Mouse (Mus musculus) CH12.LX (cell line): ENCODE results near the gene Isca2.

ENCODE experiments used
- CHD1 ChIP-seq: IDR thresholded peaks from 2 replicates; pipeline ENCODE4 v1.6.1; 2012; ENCODE audit warnings: low read depth, low read length, improper control_type of control experiment, inconsistent platforms
- CTCF ChIP-seq, 2 experiments: IDR thresholded peaks in 1 of 2; conservative IDR thresholded peaks in 1 of 2; 2 replicates each; pipeline ENCODE4 v1.5.1; 2011 to 2012; ENCODE audit warnings: low read depth in 2 of 2, low read length in 2 of 2, improper control_type of control experiment in 1 of 2, inconsistent platforms in 1 of 2, mild to moderate bottlenecking in 1 of 2, moderate library complexity in 1 of 2
- E2F4 ChIP-seq: IDR thresholded peaks from 2 replicates; pipeline ENCODE4 v1.6.1; 2011; ENCODE audit warnings: low read depth, low read length, improper control_type of control experiment; ENCODE audit not compliant: insufficient replicate concordance
- EP300 ChIP-seq: IDR thresholded peaks from 2 replicates; pipeline ENCODE4 v1.6.1; 2011; ENCODE audit warnings: low read length, improper control_type of control experiment
- JUND ChIP-seq: conservative IDR thresholded peaks from 2 replicates; pipeline ENCODE4 v1.6.1; 2011; ENCODE audit warnings: low read depth, low read length, improper control_type of control experiment
- MEF2A ChIP-seq: IDR thresholded peaks from 2 replicates; pipeline ENCODE4 v1.6.1; 2014; ENCODE audit warnings: low read depth, mild to moderate bottlenecking, inconsistent platforms, low read length, improper control_type of control experiment, borderline replicate concordance
- POLR2A ChIP-seq: IDR thresholded peaks from 2 replicates; pipeline ENCODE4 v1.6.1; 2011; ENCODE audit warnings: low read depth, mild to moderate bottlenecking, improper control_type of control experiment, low read length
- SIN3A ChIP-seq: IDR thresholded peaks from 2 replicates; pipeline ENCODE4 v1.6.1; 2012; ENCODE audit warnings: low read length, improper control_type of control experiment, inconsistent platforms
- TCF12 ChIP-seq: IDR thresholded peaks from 2 replicates; pipeline ENCODE4 v1.6.1; 2014; ENCODE audit warnings: low read depth, mild to moderate bottlenecking, inconsistent platforms, low read length, improper control_type of control experiment
- USF2 ChIP-seq: conservative IDR thresholded peaks from 2 replicates; pipeline ENCODE4 v1.6.1; 2011; ENCODE audit warnings: low read depth, low read length, improper control_type of control experiment
- ZC3H11A ChIP-seq: IDR thresholded peaks from 2 replicates; pipeline ENCODE4 v1.6.1; 2012; ENCODE audit warnings: low read depth, mild to moderate bottlenecking, inconsistent platforms, low read length, improper control_type of control experiment

DNA sequence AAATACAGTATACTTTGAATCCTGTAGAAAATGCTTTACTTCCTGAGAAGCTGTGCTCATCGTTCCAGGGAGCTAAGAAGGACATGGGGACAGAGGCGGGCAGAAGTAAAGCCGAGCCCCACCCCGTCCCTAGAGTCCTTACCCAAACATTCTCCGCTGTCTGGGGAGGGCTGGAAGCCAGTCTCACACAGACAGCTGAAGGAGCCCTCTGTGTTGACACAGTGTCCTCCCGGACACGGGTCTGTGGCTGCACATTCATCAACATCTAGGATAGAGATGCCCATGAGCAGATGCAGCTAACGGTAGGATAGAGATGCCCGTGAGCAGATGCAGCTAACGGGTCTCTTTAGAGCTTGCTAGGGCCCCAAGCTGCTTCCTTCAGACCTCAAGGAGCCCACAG, 17.8 kb downstream of the Isca2 start:
- TF ChIP-seq EP300: no peak
- TF ChIP-seq CHD1: no peak
- TF ChIP-seq POLR2A: no peak
- no peak for TF ChIP-seq TCF12
- no peak for TF ChIP-seq USF2
- no peak for TF ChIP-seq MEF2A
- no peak for TF ChIP-seq ZC3H11A
- TF ChIP-seq E2F4: no peak
- TF ChIP-seq SIN3A: no peak
- no peak for TF ChIP-seq CTCF (conservative IDR thresholded peaks at IDR 0.05 in 1 of 2, IDR thresholded peaks at IDR 0.05 in 1 of 2; ENCODE audit: low read depth in 2 of 2, low read length in 2 of 2)
- no peak for TF ChIP-seq JUND
